Mouse (Mus musculus): ENCODE measurements at regions not wholly inside any gene's neighbourhood (a gene's known extent, or its start where the extent isn't known, plus 50 kb on each side); places are given as distances from the start of the nearest gene placed in this dataset.

GRCm38 (mm10) chr12:11981743-11982142, 280.2 kb upstream of the Fam49a start:
- Histone ChIP-seq H3K27ac (ENCODE audit: insufficient read depth, low read length) (no peak overlapping the region), H3K4me1 (ENCODE audit: control insufficient read depth, insufficient read depth, low read length) (no peaks in the 10 kb centered on the region), H3K4me3 (replicated peaks; ENCODE audit: insufficient read depth, low read depth, low read length) (no peak overlapping the region), H3K27me3 (ENCODE audit: control insufficient read depth, insufficient read depth, low read length) (no peaks in the 10 kb centered on the region)
- 82% methylated on average over 1 of the region's 1 CpGs for WGBS
- TF ChIP-seq CTCF (IDR thresholded peaks at IDR 0.05; ENCODE audit: borderline replicate concordance, insufficient read depth, low read depth, low read length) = no peak
- TF ChIP-seq POLR2A (IDR thresholded peaks at IDR 0.05; ENCODE audit: borderline replicate concordance, insufficient read depth, low read length) = no peak
- no peak for DNase-seq

- no peak for DNase-seq
- Histone ChIP-seq H3K4me1 (ENCODE audit: control insufficient read depth, insufficient read depth, low read length) (no peaks in the 10 kb centered on the region), H3K27ac (ENCODE audit: insufficient read depth, low read length) (no peak overlapping the region), H3K27me3 (ENCODE audit: control insufficient read depth, insufficient read depth, low read length) (no peaks in the 10 kb centered on the region), H3K4me3 (replicated peaks; ENCODE audit: insufficient read depth, low read depth, low read length) (no peak overlapping the region)
- no peak for TF ChIP-seq CTCF (IDR thresholded peaks at IDR 0.05; ENCODE audit: borderline replicate concordance, insufficient read depth, low read depth, low read length)
- TF ChIP-seq POLR2A (IDR thresholded peaks at IDR 0.05; ENCODE audit: borderline replicate concordance, insufficient read depth, low read length) = no peak
- WGBS = 63% methylated on average over 1 of the region's 1 CpGs
Observed at GRCm38 (mm10) chr12:11993513-11993912, 268.4 kb upstream of the Fam49a start.

- no peak for TF ChIP-seq POLR2A (IDR thresholded peaks at IDR 0.05; ENCODE audit: borderline replicate concordance, insufficient read depth, low read length)
- TF ChIP-seq CTCF (IDR thresholded peaks at IDR 0.05; ENCODE audit: borderline replicate concordance, insufficient read depth, low read depth, low read length) = no peak
- Histone ChIP-seq H3K4me3 (replicated peaks; ENCODE audit: insufficient read depth, low read depth, low read length) (no peak overlapping the region), H3K4me1 (ENCODE audit: control insufficient read depth, insufficient read depth, low read length) (no peaks in the 10 kb centered on the region), H3K27ac (ENCODE audit: insufficient read depth, low read length) (no peak overlapping the region), H3K27me3 (ENCODE audit: control insufficient read depth, insufficient read depth, low read length) (no peaks in the 10 kb centered on the region)
- no peak for DNase-seq
- 87% methylated on average over 4 of the region's 4 CpGs for WGBS
Observed at GRCm38 (mm10) chr12:11999199-11999598, 262.7 kb upstream of the Fam49a start.

GRCm38 (mm10) chr12:12002414-12002813, 259.5 kb upstream of the Fam49a start:
- no peak overlapping the region for H3K27ac ChIP-seq (ENCODE audit: insufficient read depth, low read length)
- no peak overlapping the region for H3K4me3 ChIP-seq (replicated peaks; ENCODE audit: insufficient read depth, low read depth, low read length)
- no peak for TF ChIP-seq POLR2A (IDR thresholded peaks at IDR 0.05; ENCODE audit: borderline replicate concordance, insufficient read depth, low read length)
- no peak for TF ChIP-seq CTCF (IDR thresholded peaks at IDR 0.05; ENCODE audit: borderline replicate concordance, insufficient read depth, low read depth, low read length)
- DNase-seq = no peak
- no peaks in the 10 kb centered on the region for H3K27me3 ChIP-seq (ENCODE audit: control insufficient read depth, insufficient read depth, low read length)
- no peaks in the 10 kb centered on the region for H3K4me1 ChIP-seq (ENCODE audit: control insufficient read depth, insufficient read depth, low read length)
- WGBS = 19% methylated on average over 3 of the region's 3 CpGs

GRCm38 (mm10) chr12:12010592-12010991, 251.3 kb upstream of the Fam49a start:
- Histone ChIP-seq H3K27ac (ENCODE audit: insufficient read depth, low read length) (no peak overlapping the region), H3K4me1 (ENCODE audit: control insufficient read depth, insufficient read depth, low read length) (no peaks in the 10 kb centered on the region), H3K4me3 (replicated peaks; ENCODE audit: insufficient read depth, low read depth, low read length) (no peak overlapping the region), H3K27me3 (ENCODE audit: control insufficient read depth, insufficient read depth, low read length) (no peaks in the 10 kb centered on the region)
- no peak for DNase-seq
- no peak for TF ChIP-seq POLR2A (IDR thresholded peaks at IDR 0.05; ENCODE audit: borderline replicate concordance, insufficient read depth, low read length)
- TF ChIP-seq CTCF (IDR thresholded peaks at IDR 0.05; ENCODE audit: borderline replicate concordance, insufficient read depth, low read depth, low read length) = no peak

- WGBS = 88% methylated on average over 6 of the region's 6 CpGs
- H3K27ac ChIP-seq (ENCODE audit: insufficient read depth, low read length) = no peak overlapping the region
- DNase-seq = no peak
- TF ChIP-seq POLR2A (IDR thresholded peaks at IDR 0.05; ENCODE audit: borderline replicate concordance, insufficient read depth, low read length) (no peak), CTCF (IDR thresholded peaks at IDR 0.05; ENCODE audit: borderline replicate concordance, insufficient read depth, low read depth, low read length) (no peak)
- no peaks in the 10 kb centered on the region for H3K4me1 ChIP-seq (ENCODE audit: control insufficient read depth, insufficient read depth, low read length)
- H3K27me3 ChIP-seq (ENCODE audit: control insufficient read depth, insufficient read depth, low read length) = no peaks in the 10 kb centered on the region
- H3K4me3 ChIP-seq (replicated peaks; ENCODE audit: insufficient read depth, low read depth, low read length) = no peak overlapping the region
Observed at GRCm38 (mm10) chr12:12023819-12024470, 238.0 kb upstream of the Fam49a start.

GRCm38 (mm10) chr12:12030039-12030550, 231.8 kb upstream of the Fam49a start:
- H3K4me1 ChIP-seq (ENCODE audit: control insufficient read depth, insufficient read depth, low read length) = no peaks in the 10 kb centered on the region
- no peak overlapping the region for H3K4me3 ChIP-seq (replicated peaks; ENCODE audit: insufficient read depth, low read depth, low read length)
- no peak for DNase-seq
- H3K27ac ChIP-seq (ENCODE audit: insufficient read depth, low read length) = no peak overlapping the region
- no peaks in the 10 kb centered on the region for H3K27me3 ChIP-seq (ENCODE audit: control insufficient read depth, insufficient read depth, low read length)
- TF ChIP-seq CTCF (IDR thresholded peaks at IDR 0.05; ENCODE audit: borderline replicate concordance, insufficient read depth, low read depth, low read length) (no peak), POLR2A (IDR thresholded peaks at IDR 0.05; ENCODE audit: borderline replicate concordance, insufficient read depth, low read length) (no peak)
- WGBS = 88% methylated on average over 2 of the region's 2 CpGs

GRCm38 (mm10) chr12:12034521-12034920, 227.4 kb upstream of the Fam49a start:
- no peaks in the 10 kb centered on the region for H3K27me3 ChIP-seq (ENCODE audit: control insufficient read depth, insufficient read depth, low read length)
- no peak for DNase-seq
- TF ChIP-seq CTCF (IDR thresholded peaks at IDR 0.05; ENCODE audit: borderline replicate concordance, insufficient read depth, low read depth, low read length) (no peak), POLR2A (IDR thresholded peaks at IDR 0.05; ENCODE audit: borderline replicate concordance, insufficient read depth, low read length) (no peak)
- no peak overlapping the region for H3K27ac ChIP-seq (ENCODE audit: insufficient read depth, low read length)
- H3K4me3 ChIP-seq (replicated peaks; ENCODE audit: insufficient read depth, low read depth, low read length) = no peak overlapping the region
- H3K4me1 ChIP-seq (ENCODE audit: control insufficient read depth, insufficient read depth, low read length) = no peaks in the 10 kb centered on the region
